Mouse (Mus musculus) thymus, adult 18-20 months (tissue): ENCODE data around the gene Olfr706.
"Not testable (repeated sequence)": the region's sequence is repeated elsewhere in the genome, so short reads cannot be mapped to it uniquely, and the experiment has no call there.

ENCODE experiments used
- DNase-seq, 2 experiments: peaks; one replicate each; pipeline ENCODE4 v3.0.0; 2022; ENCODE audit warnings: mixed read lengths in 2 of 2

Olfr706 gene

GRCm38 (mm10) chr7:106888062-106888461 is at the start of gene Olfr706:
Olfr706 (minus strand) TSS chr7:106888162.
- no peak for DNase-seq

- DNase-seq: no peak
These were observed 44.2 kb upstream of the Olfr706 start, which contains the start of gene Olfr709-ps1 for GRCm38 (mm10) chr7:106932119-106932518. Olfr709-ps1 (minus strand) TSS chr7:106932219.

GRCm38 (mm10) chr7:106920961-106921360 is 33.0 kb upstream of the Olfr706 start:
- DNase-seq: not testable (repeated sequence)

- DNase-seq: no peak
These were observed 19.7 kb upstream of the Olfr706 start, which contains the start of gene Olfr1532-ps1 for GRCm38 (mm10) chr7:106907676-106908075. Olfr1532-ps1 (plus strand) TSS chr7:106908001.

- DNase-seq: not testable (repeated sequence)
These were observed 13.2 kb upstream of the Olfr706 start, which contains the start of gene Olfr707 for GRCm38 (mm10) chr7:106901141-106901540. Olfr707 (minus strand) TSS chr7:106901241.

- DNase-seq: no peak
These were observed 11.2 kb downstream of the Olfr706 start, which contains the start of gene Olfr705 for GRCm38 (mm10) chr7:106876791-106877190. Olfr705 (minus strand) TSS chr7:106876891.

- no peak for DNase-seq
These were observed 25.1 kb downstream of the Olfr706 start, which contains the start of gene Olfr704 for GRCm38 (mm10) chr7:106862885-106863284. Olfr704 (plus strand) TSS chr7:106863185.

GRCm38 (mm10) chr7:106843060-106843459 is 44.9 kb downstream of the Olfr706 start, which contains the start of gene Olfr703:
Olfr703 (plus strand) TSS chr7:106843360.
- no peak for DNase-seq

- no peak for DNase-seq
These were observed 54.2 kb downstream of the Olfr706 start, which contains the start of gene Olfr702 for GRCm38 (mm10) chr7:106833793-106834192. Olfr702 (minus strand) TSS chr7:106833893.
